Mouse (Mus musculus) liver, adult 2 months (tissue): ENCODE results near the gene Gm20388. TPM values are rescaled to one million over a fixed set of nuclear protein-coding genes. Genes with fewer than 3 reads are reported as not detected.
A peak's percentile ranks its signal among the peaks of the same experiment; 100 is the strongest.
"Not testable (repeated sequence)": the region's sequence is repeated elsewhere in the genome, so short reads cannot be mapped to it uniquely, and the experiment has no call there.

Source experiments
- DNase-seq: peaks from one replicate; pipeline ENCODE4 v3.0.0-alpha.2; 2011; ENCODE audit warnings: low read depth, low spot score; ENCODE audit errors: extremely low read depth
- H3K27ac ChIP-seq: fragments of 200-500 bp; replicated peaks from 2 replicates; pipeline ENCODE4 v1.5.1; 2012; ENCODE audit warnings: low read depth, mild to moderate bottlenecking, control low read depth, inconsistent platforms, low read length; ENCODE audit not compliant: insufficient read depth
- H3K27me3 ChIP-seq: fragments of 200-500 bp; 2 replicates; pipeline ENCODE4 v1.6.1; 2012; ENCODE audit warnings: mild to moderate bottlenecking, moderate library complexity, low read length, inconsistent platforms; ENCODE audit not compliant: control insufficient read depth, insufficient read depth
- H3K36me3 ChIP-seq: fragments of 200-500 bp; 2 replicates; pipeline ENCODE4 v1.6.1; 2012; ENCODE audit warnings: low read length, inconsistent platforms; ENCODE audit not compliant: control insufficient read depth, insufficient read depth
- H3K4me1 ChIP-seq: fragments of 200-500 bp; 2 replicates; pipeline ENCODE4 v1.6.1; 2011; ENCODE audit warnings: low read length; ENCODE audit not compliant: control insufficient read depth, insufficient read depth
- H3K4me3 ChIP-seq: fragments of 200-500 bp; 2 replicates; pipeline ENCODE4 v1.5.1; 2011; ENCODE audit warnings: low read depth, mild to moderate bottlenecking, control low read depth, low read length, moderate library complexity; ENCODE audit not compliant: insufficient read depth
- H3K79me2 ChIP-seq: fragments of 200-500 bp; 2 replicates; pipeline ENCODE4 v1.6.1; 2012; ENCODE audit warnings: inconsistent platforms, mild to moderate bottlenecking, low read length, moderate library complexity; ENCODE audit not compliant: control insufficient read depth, insufficient read depth
- H3K9ac ChIP-seq: fragments of 200-500 bp; 2 replicates; pipeline ENCODE4 v1.6.1; 2012; ENCODE audit warnings: low read depth, mild to moderate bottlenecking, control low read depth, inconsistent platforms, low read length
- CTCF ChIP-seq: fragments of 200-500 bp; IDR thresholded peaks from 2 replicates; pipeline ENCODE4 v1.5.1; 2011; ENCODE audit warnings: low read depth, low read length, control low read depth
- POLR2A ChIP-seq: fragments of 200-500 bp; IDR thresholded peaks from 2 replicates; pipeline ENCODE4 v1.6.1; 2011; ENCODE audit warnings: low read length, control low read depth; ENCODE audit not compliant: insufficient read depth; ENCODE audit errors: extremely low read depth
- WGBS: fragments of 180-500 bp; shearing (Covaris S2); methylation state at CpG from one replicate; pipeline ENCODE4 v1.1.7; 2018; 5-methylcytosine and 5-hydroxymethylcytosine counted together
- polyA plus RNA-seq: library from polyadenylated mRNA; depleted of rRNA; stranded (reverse); fragments of >200 nt; gene quantifications from 2 replicates; pipeline ENCODE4 v1.2.3, GENCODE M21; 2012
- total RNA-seq: library from RNA; depleted of rRNA; stranded (reverse); fragments of >200 nt; gene quantifications from 2 replicates; pipeline ENCODE4 v1.2.3, GENCODE M21; 2014

The Gm20388 gene
- total and polyA plus RNA-seq, 2 experiments: 6.4 to 19.9 TPM

GRCm38 (mm10) chr8:123188006-123188405 is 3277.4 kb downstream of the Gm20388 start:
- 83% methylated on average over 2 of the region's 2 CpGs for WGBS
- Histone ChIP-seq H3K79me2 (no peaks in the 10 kb centered on the region), H3K4me1 (peaks cover 6% of the 10 kb centered on the region), H3K36me3 (no peaks in the 10 kb centered on the region), H3K9ac (no peak overlapping the region), H3K27me3 (no peaks in the 10 kb centered on the region), H3K4me3 (no peak overlapping the region), H3K27ac (no peak overlapping the region)
- no peak for DNase-seq
- TF ChIP-seq POLR2A (no peak), CTCF (no peak)

DNA sequence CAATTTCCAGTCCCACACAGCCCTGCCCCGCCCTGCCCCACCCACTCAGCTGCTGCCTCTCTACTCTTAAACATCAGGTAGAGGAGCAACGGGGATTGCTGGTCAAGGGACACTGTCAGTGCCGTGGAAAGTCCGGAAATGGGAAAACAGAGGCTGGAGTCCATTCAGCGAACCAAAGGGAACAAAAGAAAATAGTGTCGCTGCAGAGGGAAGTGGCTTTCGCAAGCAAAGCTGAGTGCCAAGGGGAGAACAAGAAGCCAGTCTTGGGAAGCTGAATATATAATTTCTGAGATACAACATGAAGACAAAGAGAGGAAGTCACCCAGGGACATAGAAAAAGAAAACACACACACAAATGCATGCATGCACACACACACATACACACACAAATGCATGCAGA is 3278.2 kb downstream of the Gm20388 start:
- 36% methylated on average over 7 of the region's 7 CpGs for WGBS
- TF ChIP-seq POLR2A (no peak), CTCF (no peak)
- Histone ChIP-seq H3K79me2 (no peaks in the 10 kb centered on the region), H3K27ac (no peak overlapping the region), H3K27me3 (no peaks in the 10 kb centered on the region), H3K4me1 (peaks cover 6% of the 10 kb centered on the region), H3K9ac (no peak overlapping the region), H3K4me3 (no peak overlapping the region), H3K36me3 (no peaks in the 10 kb centered on the region)
- DNase-seq: no peak

DNA sequence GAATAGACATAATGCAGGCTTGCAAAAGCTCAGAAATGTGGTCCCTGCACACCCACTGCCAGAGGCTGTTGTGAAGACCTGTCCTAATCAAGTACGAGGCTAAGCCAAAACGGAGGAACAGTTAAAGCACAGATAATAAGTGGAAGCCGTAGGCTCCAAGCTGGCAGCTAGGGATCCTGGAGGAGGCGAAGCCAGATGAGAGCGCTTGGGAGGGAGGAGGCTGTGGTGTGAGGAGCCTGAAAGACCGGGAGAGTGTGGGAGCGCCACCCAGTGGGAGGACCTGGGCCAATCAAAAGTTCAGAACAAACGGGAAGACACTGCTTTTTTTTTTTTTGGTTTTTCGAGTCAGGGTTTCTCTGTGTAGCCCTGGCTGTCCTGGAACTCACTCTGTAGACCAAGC is 3280.0 kb downstream of the Gm20388 start:
- DNase-seq: peak; percentile 68
- Histone ChIP-seq H3K9ac (peak overlapping the region; percentile 23; the same call in 1 of the 2 replicates), H3K27ac (no peak overlapping the region), H3K79me2 (no peaks in the 10 kb centered on the region), H3K36me3 (no peaks in the 10 kb centered on the region), H3K4me3 (no peak overlapping the region), H3K27me3 (no peaks in the 10 kb centered on the region), H3K4me1 (peaks cover 6% of the 10 kb centered on the region)
- TF ChIP-seq CTCF (peak; percentile 90), POLR2A (no peak)
- WGBS: 4% methylated on average over 9 of the region's 9 CpGs

DNA sequence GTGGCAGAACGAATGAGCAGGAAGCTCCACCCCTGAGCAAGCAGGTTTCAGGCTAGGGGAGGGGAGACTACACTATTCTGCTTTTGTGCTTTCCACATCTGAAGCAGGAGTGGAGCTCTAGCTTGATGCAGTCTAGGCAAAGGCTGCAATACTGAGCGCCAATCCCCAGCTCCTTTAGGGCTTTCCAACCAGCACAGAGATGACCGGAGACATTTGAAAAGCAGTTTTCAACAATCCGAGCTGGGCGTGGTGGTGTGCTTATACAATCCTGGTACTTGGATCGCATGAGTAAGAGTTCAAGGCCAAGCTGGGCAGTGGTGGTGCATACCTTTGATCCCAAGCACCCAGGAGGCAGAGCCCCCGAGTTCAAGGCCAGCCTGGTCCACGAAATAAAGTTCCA is 3281.3 kb downstream of the Gm20388 start:
- Histone ChIP-seq H3K79me2 (no peaks in the 10 kb centered on the region), H3K36me3 (no peaks in the 10 kb centered on the region), H3K4me1 (peaks cover 6% of the 10 kb centered on the region), H3K4me3 (no peak overlapping the region), H3K27ac (no peak overlapping the region), H3K9ac (no peak overlapping the region), H3K27me3 (no peaks in the 10 kb centered on the region)
- TF ChIP-seq POLR2A (no peak), CTCF (no peak)
- WGBS: 25% methylated on average over 8 of the region's 8 CpGs
- peak; percentile 61 for DNase-seq

GRCm38 (mm10) chr8:123193771-123194170 is 3283.1 kb downstream of the Gm20388 start:
- H3K4me1 ChIP-seq: peaks cover 6% of the 10 kb centered on the region
- WGBS: 92% methylated on average over 9 of the region's 9 CpGs
- DNase-seq: no peak
- TF ChIP-seq POLR2A: no peak
- no peak for TF ChIP-seq CTCF
- no peak overlapping the region for H3K9ac ChIP-seq
- no peaks in the 10 kb centered on the region for H3K27me3 ChIP-seq
- H3K27ac ChIP-seq: no peak overlapping the region
- H3K4me3 ChIP-seq: no peak overlapping the region
- H3K79me2 ChIP-seq: no peaks in the 10 kb centered on the region
- no peaks in the 10 kb centered on the region for H3K36me3 ChIP-seq

DNA sequence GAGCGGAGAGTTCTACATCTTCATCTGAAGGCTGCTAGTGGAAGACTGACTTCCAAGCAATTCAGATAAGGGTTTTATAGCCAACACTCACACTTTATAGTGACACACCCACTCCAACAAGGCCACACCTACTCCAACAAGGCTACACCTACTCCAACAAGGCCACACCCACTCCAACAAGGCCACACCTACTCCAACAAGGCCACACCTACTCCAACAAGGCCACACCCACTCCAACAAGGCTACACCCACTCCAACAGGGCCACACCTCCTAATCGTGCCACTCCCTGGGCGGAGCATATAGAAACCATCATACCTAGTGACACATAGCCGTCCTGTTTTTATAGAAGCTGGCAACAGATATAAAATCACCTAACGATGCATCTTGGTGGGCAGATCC is 3286.4 kb downstream of the Gm20388 start:
- not testable (repeated sequence) for H3K79me2 ChIP-seq, H3K4me1 ChIP-seq, DNase-seq, H3K4me3 ChIP-seq, H3K9ac ChIP-seq, H3K27me3 ChIP-seq, H3K27ac ChIP-seq, H3K36me3 ChIP-seq
- WGBS: 83% methylated on average over 5 of the region's 5 CpGs
